Mouse (Mus musculus) liver, embryonic 14.5 days (tissue): Measurements from ENCODE around the gene Pde8a.

Source experiments
- CTCF ChIP-seq: IDR thresholded peaks from 2 replicates; pipeline ENCODE4 v1.5.1; 2016; ENCODE audit warnings: antibody characterized with exemption, low read depth, control low read depth
- EP300 ChIP-seq: IDR thresholded peaks from 2 replicates; pipeline ENCODE4 v1.6.1; 2016; ENCODE audit warnings: antibody characterized with exemption, low read depth

GRCm38 (mm10) chr7:81298206-81298605 lies 84.8 kb downstream of the Pde8a start:
- no peak for TF ChIP-seq CTCF
- TF ChIP-seq EP300 = no peak
